Mouse (Mus musculus): ENCODE measurements around the gene Hexb.

DNA sequence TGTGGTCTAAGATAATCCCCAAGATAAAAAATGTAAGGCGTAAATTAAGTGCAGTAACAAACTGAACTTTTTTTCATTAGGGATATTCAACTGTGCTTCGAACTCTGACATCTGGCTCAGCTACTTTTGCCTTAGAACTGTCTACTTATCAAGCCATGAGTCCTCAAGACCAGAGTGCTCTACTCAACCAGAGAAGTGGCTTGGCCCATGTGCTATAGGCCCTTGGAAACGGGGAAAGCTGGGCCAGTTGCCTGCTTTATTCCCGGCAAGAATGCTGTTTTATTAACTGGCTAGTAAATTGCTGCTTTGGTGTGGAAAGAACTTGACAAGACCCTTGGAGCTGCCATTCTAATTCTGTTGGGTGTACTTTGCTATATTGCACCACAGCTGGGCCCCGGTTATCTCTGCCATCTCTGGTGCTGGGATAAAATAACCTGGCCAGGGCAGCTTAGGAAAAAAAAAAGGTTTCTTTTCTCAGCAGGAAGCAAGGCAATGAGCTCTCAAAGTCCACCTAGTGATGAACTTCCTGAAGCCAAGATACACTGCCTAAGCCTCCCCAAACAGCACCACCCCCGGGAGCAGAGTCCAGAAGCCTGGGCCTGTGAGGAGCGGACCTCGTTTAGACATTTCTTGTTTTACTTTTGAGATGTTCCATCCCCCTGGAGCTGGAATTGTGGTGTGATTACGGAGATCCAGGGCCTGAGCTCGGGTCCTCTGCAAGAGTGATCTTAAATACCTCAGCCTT lies 22.5 kb downstream of the Hexb start:
- no peak for TF ChIP-seq POLR2A (IDR thresholded peaks at IDR 0.05; ENCODE audit: borderline replicate concordance, insufficient read depth, low read length)
- no peak for TF ChIP-seq CTCF (IDR thresholded peaks at IDR 0.05; ENCODE audit: borderline replicate concordance, insufficient read depth, low read depth, low read length)

All from cerebellum, adult 2 months (tissue).